In the genomic region with DNA sequence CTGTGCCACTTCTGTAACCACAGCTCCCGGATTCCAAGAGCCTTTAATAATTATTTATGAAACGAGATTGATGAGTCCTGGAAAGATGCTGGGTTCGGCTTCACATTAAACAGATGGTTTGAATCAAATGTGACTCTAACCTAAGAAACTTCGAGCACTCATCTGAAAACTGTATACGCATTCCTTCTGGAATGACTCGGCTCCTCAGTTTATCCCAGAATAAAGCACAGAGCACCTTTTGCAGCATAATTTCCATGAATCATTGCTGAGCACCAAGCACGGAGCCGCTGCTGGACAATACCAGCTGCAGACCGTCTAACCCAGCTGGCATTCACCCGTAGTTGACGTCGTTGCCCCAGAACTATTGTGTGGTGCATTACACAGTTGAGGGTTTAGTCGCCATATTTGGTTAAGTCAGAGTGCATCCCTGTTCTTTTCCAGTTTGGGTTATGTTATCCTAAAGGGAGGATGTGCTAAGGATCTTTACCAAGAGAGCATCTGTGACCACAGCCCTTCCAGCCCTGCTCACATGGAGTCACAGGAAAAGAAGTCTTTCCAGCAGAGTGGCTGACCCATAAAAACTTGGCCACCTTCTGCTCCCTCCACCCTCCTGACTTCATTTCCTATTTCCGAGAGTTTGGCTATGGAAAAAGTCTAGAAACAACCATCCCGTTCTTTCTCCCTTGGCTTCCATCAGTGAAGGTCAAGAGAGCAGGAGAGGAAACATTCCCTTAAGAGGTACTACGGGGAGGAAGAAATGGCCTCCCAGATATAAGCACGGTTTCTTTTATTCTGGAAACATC, we compare ENCODE assay signal across 14 mouse cellular contexts. TPM values are rescaled to one million over a fixed set of nuclear protein-coding genes. Genes with fewer than 3 reads are reported as not detected.
DNase-seq lines count a peak whose midpoint lies in the region; ATAC-seq lines count a peak whose summit lies in the region.
"Had no signal": no experiment of that assay in that cellular context is flagged by ENCODE, and none has a peak within 500 bp of the region (broad histone marks: within the 10 kb centered on the region; RNA-seq: fewer than 3 reads in every experiment).

No protein-coding gene starts in this region.

- H3K9ac ChIP-seq in kidney, embryonic 16.5 days (replicated peaks; ENCODE audit: low read length), result 0 out of 2 replicates have a peak overlapping the region, but pooled peaks have one; percentile 15
- no peak overlapping the region for H3K9ac ChIP-seq in stomach, embryonic 15.5 days
- H3K9ac ChIP-seq in hindbrain, embryonic 14.5 days, result no peak overlapping the region
- H3K9ac ChIP-seq: heart, embryonic 13.5 days; hindbrain, embryonic 13.5 days; limb, embryonic 12.5 days; liver, embryonic 15.5 days; neural tube, embryonic 13.5 days had no signal

- H3K27ac ChIP-seq in kidney, embryonic 16.5 days (ENCODE audit: low read length), result no peak overlapping the region
- H3K27ac ChIP-seq in stomach, embryonic 15.5 days, result peak overlapping the region; percentile 42
- no peak overlapping the region for H3K27ac ChIP-seq in hindbrain, embryonic 14.5 days
- H3K27ac ChIP-seq: heart, embryonic 13.5 days; hindbrain, embryonic 13.5 days; limb, embryonic 12.5 days; liver, embryonic 15.5 days; neural tube, embryonic 13.5 days had no signal

- no peaks in the 10 kb centered on the region for H3K27me3 ChIP-seq in kidney, embryonic 16.5 days (ENCODE audit: insufficient read depth, low read length)
- no peaks in the 10 kb centered on the region for H3K27me3 ChIP-seq in stomach, embryonic 15.5 days (replicated peaks)
- no peaks in the 10 kb centered on the region for H3K27me3 ChIP-seq in hindbrain, embryonic 14.5 days (ENCODE audit: control insufficient read depth, insufficient read depth, low read length)
- H3K27me3 ChIP-seq: heart, embryonic 13.5 days; hindbrain, embryonic 13.5 days; limb, embryonic 12.5 days; neural tube, embryonic 13.5 days had no signal

- H3K9me3 ChIP-seq in kidney, embryonic 16.5 days (ENCODE audit: low read length), result no peaks in the 10 kb centered on the region
- no peaks in the 10 kb centered on the region for H3K9me3 ChIP-seq in stomach, embryonic 15.5 days
- no peaks in the 10 kb centered on the region for H3K9me3 ChIP-seq in hindbrain, embryonic 14.5 days (ENCODE audit: control insufficient read depth, low read length)
- H3K9me3 ChIP-seq: heart, embryonic 13.5 days; hindbrain, embryonic 13.5 days; limb, embryonic 12.5 days; liver, embryonic 15.5 days; neural tube, embryonic 13.5 days had no signal

- 62% methylated on average over 17 of the region's 17 CpGs for WGBS in kidney, embryonic 16.5 days
- WGBS in stomach, embryonic 15.5 days, result 46% methylated on average over 17 of the region's 17 CpGs
- 81% methylated on average over 17 of the region's 17 CpGs for WGBS in hindbrain, embryonic 14.5 days

- H3K4me1 ChIP-seq in kidney, embryonic 16.5 days (ENCODE audit: insufficient read depth, low read length), result peaks cover 13% of the 10 kb centered on the region
- no peaks in the 10 kb centered on the region for H3K4me1 ChIP-seq in stomach, embryonic 15.5 days
- peaks cover 7% of the 10 kb centered on the region; the same call in 1 of the 2 replicates for H3K4me1 ChIP-seq in hindbrain, embryonic 14.5 days (replicated peaks; ENCODE audit: control insufficient read depth, insufficient read depth, low read length)

- no peak overlapping the region for H3K4me2 ChIP-seq in kidney, embryonic 16.5 days (replicated peaks; ENCODE audit: low read depth, low read length)
- no peak overlapping the region for H3K4me2 ChIP-seq in stomach, embryonic 15.5 days
- H3K4me2 ChIP-seq in hindbrain, embryonic 14.5 days (replicated peaks), result no peak overlapping the region
- H3K4me2 ChIP-seq: heart, embryonic 13.5 days; hindbrain, embryonic 13.5 days; limb, embryonic 12.5 days; liver, embryonic 15.5 days; neural tube, embryonic 13.5 days had no signal

- no peak for DNase-seq in kidney, adult 8-10 months
- peak; percentile 55 for DNase-seq in adipocyte (ENCODE audit: low spot score)
- peak; percentile 45 to 46 for DNase-seq in heart, postnatal 10 days
- DNase-seq in hindbrain, embryonic 14.5 days (ENCODE audit: low spot score), result no peak
- DNase-seq in adrenal gland, adult 8-10 months, result no peak

- intact Hi-C loops in heart, postnatal 10 days (cut with DNase I), result loop anchor here (2.0 to 5.0 kb wide), 3 partner anchors 65 to 294 kb away; no protein-coding TSS in a partner anchor

- ATAC-seq in kidney, embryonic 16.5 days (ENCODE audit: low FRiP score, low TSS enrichment), result no peak
- no peak for ATAC-seq in stomach, embryonic 15.5 days (ENCODE audit: insufficient read depth, low FRiP score, low read depth)
- ATAC-seq in hindbrain, embryonic 14.5 days (ENCODE audit: low FRiP score), result no peak
- no peak for ATAC-seq in cerebellum, adult (ENCODE audit: insufficient number of reproducible peaks, low FRiP score, low TSS enrichment)

- H3K4me3 ChIP-seq in kidney, embryonic 16.5 days (ENCODE audit: low read length), result no peak overlapping the region
- H3K4me3 ChIP-seq in stomach, embryonic 15.5 days (replicated peaks), result no peak overlapping the region
- no peak overlapping the region for H3K4me3 ChIP-seq in hindbrain, embryonic 14.5 days (replicated peaks; ENCODE audit: low read length)
- H3K4me3 ChIP-seq: erythroblast, embryonic 14.5 days; heart, embryonic 13.5 days; hindbrain, embryonic 13.5 days; limb, embryonic 12.5 days; liver, embryonic 15.5 days; neural tube, embryonic 13.5 days had no signal

- no peaks in the 10 kb centered on the region for H3K36me3 ChIP-seq in kidney, embryonic 16.5 days (ENCODE audit: insufficient read depth, low read length)
- no peaks in the 10 kb centered on the region for H3K36me3 ChIP-seq in stomach, embryonic 15.5 days
- H3K36me3 ChIP-seq in hindbrain, embryonic 14.5 days (replicated peaks; ENCODE audit: control insufficient read depth, insufficient read depth), result no peaks in the 10 kb centered on the region
- H3K36me3 ChIP-seq: heart, embryonic 13.5 days; hindbrain, embryonic 13.5 days; limb, embryonic 12.5 days; liver, embryonic 15.5 days; neural tube, embryonic 13.5 days had no signal

RNA-seq across cellular contexts. Expression of gene Prim2, which starts 3.8 kb away (rescaled TPM):
- polyA plus RNA-seq in kidney, embryonic 16.5 days (2015; fragmentation: Nextera tagmentation; extraction: Ambion mirVana), result 35.8 and 36.3 TPM in 2 replicates
- 1 to 10 TPM; 5.7 to 6.2 TPM for total RNA-seq in heart, postnatal 10 days (2021)
- polyA plus RNA-seq in stomach, embryonic 15.5 days (2015; fragmentation: Nextera tagmentation; extraction: Ambion mirVana), result 31.9 and 32.6 TPM in 2 replicates
- 20.6 and 23.4 TPM in 2 replicates for polyA plus RNA-seq in hindbrain, embryonic 14.5 days (2014; fragmentation: Nextera tagmentation; extraction: Ambion mirVana)
- 1 to 10 TPM; 4.4 to 8.9 (median 6.1) TPM for total RNA-seq in adrenal gland, adult 8-10 months (2022)

RNA-seq across cellular contexts. Expression of gene Rab23, which starts 46.3 kb away (rescaled TPM):
- polyA plus RNA-seq in kidney, embryonic 16.5 days (2015; fragmentation: Nextera tagmentation; extraction: Ambion mirVana), result 26.8 and 27.5 TPM in 2 replicates
- total RNA-seq in heart, postnatal 10 days (2021), result 10 to 100 TPM; 13.8 to 16.6 TPM
- 24.1 and 26.8 TPM in 2 replicates for polyA plus RNA-seq in stomach, embryonic 15.5 days (2015; fragmentation: Nextera tagmentation; extraction: Ambion mirVana)
- polyA plus RNA-seq in hindbrain, embryonic 14.5 days (2014; fragmentation: Nextera tagmentation; extraction: Ambion mirVana), result 27.9 and 28.8 TPM in 2 replicates
- total RNA-seq in adrenal gland, adult 8-10 months (2022), result 10 to 100 TPM; 14.0 to 16.8 (median 15.0) TPM

Comparison
In these comparisons a context has a peak if more than half of its experiments do, and no peak if none do; other contexts are left out.
1. DNase-seq: peak in adipocyte (single experiment) and heart, postnatal 10 days (2 of 2); none in kidney, adult 8-10 months (0 of 2), hindbrain, embryonic 14.5 days (single experiment) and adrenal gland, adult 8-10 months (single experiment).